Mouse (Mus musculus) intestine, embryonic 14.5 days (tissue): Measurements from ENCODE around the gene Tshb. TPM values are rescaled to one million over a fixed set of nuclear protein-coding genes. Genes with fewer than 3 reads are reported as not detected.

ENCODE experiments used
- ATAC-seq: fragments of 200-750 bp; cut with Nextera tagmentation; replicated peaks from 2 replicates; pipeline ENCODE4 v1.8.0; 2017; ENCODE audit warnings: low read depth, moderate number of reproducible peaks, moderate TSS enrichment, moderate library complexity; ENCODE audit not compliant: low FRiP score, low TSS enrichment
- DNase-seq: peaks from one replicate; pipeline ENCODE4 v3.0.0-alpha.2; 2018; ENCODE audit warnings: low spot score
- H3K27ac ChIP-seq: fragments of 300-500 bp; sonication (generic); 2 replicates; pipeline ENCODE4 v1.5.1; 2014; ENCODE audit warnings: low read depth, mild to moderate bottlenecking, control low read depth
- H3K27me3 ChIP-seq: fragments of 300-500 bp; sonication (generic); replicated peaks from 2 replicates; pipeline ENCODE4 v1.6.1; 2014; ENCODE audit warnings: low read length, control low read depth; ENCODE audit not compliant: control insufficient read depth, insufficient read depth
- H3K36me3 ChIP-seq: fragments of 300-500 bp; sonication (generic); 2 replicates; pipeline ENCODE4 v1.6.1; 2014; ENCODE audit warnings: low read length, control low read depth; ENCODE audit not compliant: control insufficient read depth, insufficient read depth
- H3K4me1 ChIP-seq: fragments of 300-500 bp; sonication (generic); replicated peaks from 2 replicates; pipeline ENCODE4 v1.6.1; 2014; ENCODE audit warnings: low read length, control low read depth, mixed read lengths; ENCODE audit not compliant: control insufficient read depth, insufficient read depth
- H3K4me2 ChIP-seq: fragments of 300-500 bp; sonication (generic); 2 replicates; pipeline ENCODE4 v1.6.1; 2014; ENCODE audit warnings: low read length
- H3K4me3 ChIP-seq: fragments of 300-500 bp; sonication (generic); 2 replicates; pipeline ENCODE4 v1.5.1; 2014; ENCODE audit warnings: low read depth, low read length, control low read depth, mixed read lengths
- H3K9ac ChIP-seq: fragments of 300-500 bp; sonication (generic); 2 replicates; pipeline ENCODE4 v1.6.1; 2014; ENCODE audit warnings: mild to moderate bottlenecking, low read length
- H3K9me3 ChIP-seq: fragments of 300-500 bp; sonication (generic); 2 replicates; pipeline ENCODE4 v1.6.1; 2016; ENCODE audit warnings: low read length, control low read depth; ENCODE audit not compliant: control insufficient read depth
- WGBS: fragments of 180-500 bp; shearing (Covaris S2); extraction: QIAGEN DNeasy Blood & Tissue Kit; methylation state at CpG from one replicate; pipeline ENCODE4 v1.1.7; 2014; 5-methylcytosine and 5-hydroxymethylcytosine counted together
- polyA plus RNA-seq: library from polyadenylated mRNA; unstranded; fragments of >200 nt; fragmentation: Nextera tagmentation; extraction: Ambion mirVana; gene quantifications from 2 replicates; pipeline ENCODE4 v1.2.1, GENCODE M21; 2014

Gene Tshb
- 0.16 and 0.19 TPM in 2 replicates for polyA plus RNA-seq

DNA sequence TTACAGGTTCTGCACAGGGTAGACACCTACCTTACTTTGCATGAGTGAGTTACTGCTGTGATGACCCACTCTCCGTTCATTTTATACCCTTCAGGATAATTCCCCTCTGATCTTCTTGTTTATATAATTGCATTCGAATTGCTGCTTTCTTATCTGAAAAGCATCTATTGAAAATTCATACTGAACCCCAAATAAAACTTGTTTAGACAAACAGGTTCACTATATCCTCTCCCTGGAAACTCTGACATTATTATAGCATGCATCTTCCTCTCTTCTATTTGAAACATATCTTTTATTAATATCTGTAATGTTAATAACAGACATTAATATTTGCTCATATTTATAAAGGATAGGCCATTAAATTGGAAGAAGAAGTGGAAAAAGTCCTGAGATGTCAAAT lies at the start of gene Tshb:
Gene Tshb, minus strand, starts transcription at position 101 of the 400 bp plus-strand sequence.
- Histone ChIP-seq H3K36me3 (no peaks in the 10 kb centered on the region), H3K4me1 (no peaks in the 10 kb centered on the region), H3K4me2 (no peak within 1 kb of the TSS), H3K9ac (no peak within 1 kb of the TSS), H3K9me3 (no peaks in the 10 kb centered on the region), H3K27me3 (no peaks in the 10 kb centered on the region), H3K4me3 (no peak within 1 kb of the TSS), H3K27ac (no peak within 1 kb of the TSS)
- no peak for ATAC-seq
- WGBS: 74% methylated on average over 2 of the region's 2 CpGs
- no peak for DNase-seq

DNA sequence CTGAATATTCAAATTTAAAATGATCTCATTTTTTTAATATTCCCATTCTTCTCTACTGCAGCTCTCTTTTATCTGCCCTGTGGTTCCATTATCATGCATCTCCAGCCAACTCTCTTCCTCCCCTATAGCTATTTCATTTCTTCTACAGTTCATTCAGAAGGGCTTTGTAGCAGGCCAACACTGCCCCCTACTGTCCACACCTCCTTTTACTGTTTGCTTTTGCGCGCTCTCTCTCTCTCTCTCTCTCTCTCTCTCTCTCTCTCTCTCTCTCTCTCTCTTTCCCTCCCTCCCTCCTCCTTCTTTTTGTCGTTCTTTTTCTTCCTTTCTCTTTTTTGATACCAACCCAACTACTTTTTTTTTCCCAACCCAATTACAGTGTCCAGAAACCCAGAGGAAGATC lies 21.4 kb upstream of the Tshb start:
- peak; percentile 85 for DNase-seq
- H3K36me3 ChIP-seq: no peaks in the 10 kb centered on the region
- H3K9me3 ChIP-seq: no peaks in the 10 kb centered on the region
- no peaks in the 10 kb centered on the region for H3K27me3 ChIP-seq
- no peak overlapping the region for H3K4me3 ChIP-seq
- no peak overlapping the region for H3K4me2 ChIP-seq
- H3K9ac ChIP-seq: no peak overlapping the region
- H3K27ac ChIP-seq: no peak overlapping the region
- no peaks in the 10 kb centered on the region for H3K4me1 ChIP-seq
- ATAC-seq: no peak
- WGBS: 3% methylated on average over 3 of the region's 3 CpGs

DNA sequence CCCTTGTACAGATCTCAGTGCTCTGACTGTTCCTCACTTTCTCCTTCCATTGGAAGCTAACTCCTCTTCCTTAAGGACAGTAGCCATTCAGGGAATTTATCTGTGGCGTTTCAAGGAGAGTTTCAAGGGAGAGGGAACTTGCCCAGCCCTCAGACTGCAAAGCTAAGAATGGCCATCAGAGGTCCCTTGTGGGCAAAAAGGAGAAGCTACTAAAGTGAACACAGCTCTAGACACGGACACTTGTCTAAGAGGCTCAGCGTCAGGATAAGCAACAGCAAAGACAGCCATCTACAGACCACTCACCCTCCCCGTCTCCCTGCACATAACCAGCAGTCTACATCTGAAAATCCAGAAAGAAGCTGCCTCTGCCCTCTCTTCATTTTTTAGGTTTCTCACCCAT lies 4.9 kb upstream of the Tshb start:
- no peaks in the 10 kb centered on the region for H3K27me3 ChIP-seq
- WGBS: 39% methylated on average over 4 of the region's 4 CpGs
- H3K9me3 ChIP-seq: no peaks in the 10 kb centered on the region
- no peaks in the 10 kb centered on the region for H3K36me3 ChIP-seq
- DNase-seq: no peak
- no peak overlapping the region for H3K27ac ChIP-seq
- H3K4me3 ChIP-seq: no peak overlapping the region
- H3K4me2 ChIP-seq: no peak overlapping the region
- H3K4me1 ChIP-seq: no peaks in the 10 kb centered on the region
- no peak overlapping the region for H3K9ac ChIP-seq
- no peak for ATAC-seq

DNA sequence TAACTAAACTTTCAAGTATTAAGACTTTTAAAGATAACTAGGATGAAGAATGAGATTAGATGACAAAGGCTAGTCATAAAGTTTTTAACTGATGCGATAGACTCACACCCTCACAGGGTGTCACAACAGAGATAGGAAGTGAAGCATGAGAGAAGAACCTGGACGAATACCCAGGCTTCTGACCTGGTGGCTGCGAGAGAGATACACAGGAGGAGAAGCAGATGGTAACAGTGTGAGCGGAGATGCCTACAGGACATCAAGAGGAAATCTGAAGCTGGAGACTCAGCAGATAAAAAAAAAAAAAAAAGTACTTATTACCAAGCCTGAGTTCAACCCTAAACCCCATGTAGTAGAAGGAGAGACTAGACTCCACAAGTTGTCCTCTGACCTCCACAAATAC lies 9.5 kb downstream of the Tshb start:
- no peak overlapping the region for H3K9ac ChIP-seq
- no peak overlapping the region for H3K4me3 ChIP-seq
- H3K27ac ChIP-seq: no peak overlapping the region
- no peak for DNase-seq
- no peaks in the 10 kb centered on the region for H3K9me3 ChIP-seq
- WGBS: 74% methylated on average over 4 of the region's 4 CpGs
- H3K27me3 ChIP-seq: no peaks in the 10 kb centered on the region
- peaks cover 13% of the 10 kb centered on the region for H3K36me3 ChIP-seq
- H3K4me2 ChIP-seq: no peak overlapping the region
- ATAC-seq: no peak
- H3K4me1 ChIP-seq: no peaks in the 10 kb centered on the region

DNA sequence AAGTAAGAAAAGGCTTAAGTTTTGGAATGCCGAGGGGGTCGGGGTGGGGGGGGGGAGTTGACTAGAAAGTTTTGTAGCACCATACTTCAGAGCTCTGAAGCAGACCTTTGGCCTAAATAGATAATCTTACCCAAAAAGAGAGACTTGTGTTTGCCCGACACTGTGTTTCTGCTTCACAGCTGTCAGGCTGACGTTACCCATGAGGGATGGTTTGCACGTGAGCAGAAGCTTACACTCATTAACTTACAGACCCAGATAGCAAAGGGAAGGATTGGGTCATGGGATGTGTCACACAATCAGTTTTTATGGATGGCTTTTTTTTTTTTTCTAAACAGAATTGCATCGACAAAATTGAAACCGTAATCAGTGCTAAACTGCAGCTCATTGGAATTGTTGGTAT lies 17.7 kb downstream of the Tshb start:
- Histone ChIP-seq H3K4me2 (no peak overlapping the region), H3K27ac (no peak overlapping the region), H3K9ac (no peak overlapping the region), H3K27me3 (no peaks in the 10 kb centered on the region), H3K4me3 (no peak overlapping the region), H3K36me3 (peaks cover 61% of the 10 kb centered on the region), H3K4me1 (no peaks in the 10 kb centered on the region; the same call in 1 of the 2 replicates), H3K9me3 (no peaks in the 10 kb centered on the region)
- 49% methylated on average over 7 of the region's 7 CpGs for WGBS
- ATAC-seq: no peak
- no peak for DNase-seq

DNA sequence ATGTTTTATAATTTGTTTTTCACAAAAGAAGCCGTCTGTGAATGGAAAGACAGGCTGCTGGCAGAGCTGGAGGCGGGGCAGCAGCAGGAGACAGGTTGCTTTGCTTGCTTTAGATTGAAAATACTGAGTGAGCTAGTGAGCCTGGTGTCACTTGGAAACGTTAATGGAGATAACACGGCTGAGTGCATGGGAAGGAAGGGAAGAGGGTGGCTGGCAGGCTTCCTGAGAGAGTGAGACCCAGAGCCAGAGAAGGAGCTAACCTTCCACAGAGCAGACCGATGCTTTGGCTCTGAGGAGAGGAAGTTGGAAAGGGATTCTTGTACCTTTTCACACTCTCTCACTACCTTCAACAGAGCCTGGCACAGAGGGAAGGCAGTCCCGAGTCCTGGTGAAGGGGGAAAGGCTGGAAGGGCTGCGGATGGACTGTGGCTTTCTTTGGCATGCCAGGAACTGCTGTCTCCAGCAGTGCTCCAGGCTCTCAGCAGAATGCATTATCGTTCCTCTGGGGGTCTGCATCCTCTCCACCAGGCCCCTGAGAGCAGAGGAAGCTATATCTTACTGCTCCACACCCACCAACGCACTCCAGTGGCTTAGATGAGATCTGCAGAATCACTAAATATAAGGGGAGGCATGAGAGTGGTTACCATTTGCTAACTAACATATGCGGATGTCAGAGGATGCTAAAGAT lies 18.7 kb downstream of the Tshb start:
- Histone ChIP-seq H3K4me1 (no peaks in the 10 kb centered on the region; the same call in 1 of the 2 replicates), H3K4me2 (no peak overlapping the region), H3K9me3 (no peaks in the 10 kb centered on the region), H3K4me3 (no peak overlapping the region), H3K36me3 (peaks cover 60% of the 10 kb centered on the region), H3K27me3 (no peaks in the 10 kb centered on the region), H3K27ac (no peak overlapping the region; the same call in 1 of the 2 replicates), H3K9ac (no peak overlapping the region)
- 37% methylated on average over 10 of the region's 10 CpGs for WGBS
- ATAC-seq: no peak
- DNase-seq: no peak

DNA sequence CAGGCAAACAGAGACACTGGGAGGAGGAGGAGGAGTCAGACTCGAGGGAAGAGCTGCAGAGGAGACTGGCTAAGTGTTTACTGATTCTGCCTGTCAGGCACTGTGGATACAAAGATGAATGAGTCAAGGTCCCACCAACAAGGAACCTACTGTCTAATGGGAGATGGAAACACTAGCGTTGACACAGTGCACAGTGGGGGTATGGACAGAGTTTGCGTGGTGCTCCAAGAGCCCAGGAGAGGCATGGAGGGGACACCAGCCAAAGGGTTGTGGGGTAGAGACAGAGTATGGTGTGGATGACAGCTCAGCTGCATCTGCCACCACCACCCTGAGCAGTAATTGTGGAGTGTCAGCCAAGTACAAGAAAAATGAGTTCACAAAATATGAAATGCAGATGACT lies 20.1 kb downstream of the Tshb start:
- no peaks in the 10 kb centered on the region; the same call in 1 of the 2 replicates for H3K4me1 ChIP-seq
- no peak overlapping the region for H3K9ac ChIP-seq
- H3K36me3 ChIP-seq: peaks cover 50% of the 10 kb centered on the region
- 42% methylated on average over 3 of the region's 3 CpGs for WGBS
- no peak overlapping the region for H3K27ac ChIP-seq
- H3K27me3 ChIP-seq: no peaks in the 10 kb centered on the region
- no peak overlapping the region for H3K4me2 ChIP-seq
- DNase-seq (no peak), ATAC-seq (no peak)
- H3K9me3 ChIP-seq: no peaks in the 10 kb centered on the region
- no peak overlapping the region for H3K4me3 ChIP-seq

DNA sequence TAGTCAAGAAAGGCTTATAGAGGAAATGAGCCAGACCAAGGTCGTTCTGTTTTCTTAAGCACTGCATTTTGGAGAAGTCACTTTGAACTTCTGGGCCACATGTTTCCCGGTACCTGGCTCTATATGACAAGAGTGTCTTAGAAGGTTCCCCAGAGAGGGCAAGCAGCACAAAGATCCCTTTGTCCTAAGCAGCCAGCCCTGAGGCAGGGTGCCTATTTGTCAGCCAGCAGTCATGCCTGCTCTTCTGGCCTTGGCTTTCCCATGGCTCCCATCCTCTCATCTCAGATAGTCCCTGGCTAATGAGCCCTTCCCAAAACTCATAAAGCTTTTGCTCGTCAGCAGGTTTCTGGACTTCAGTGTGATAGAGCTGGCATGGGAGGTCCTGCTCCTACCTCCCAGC lies 22.3 kb downstream of the Tshb start:
- Histone ChIP-seq H3K4me3 (no peak overlapping the region), H3K4me1 (no peaks in the 10 kb centered on the region; the same call in 1 of the 2 replicates), H3K36me3 (peaks cover 34% of the 10 kb centered on the region), H3K9me3 (no peaks in the 10 kb centered on the region), H3K27me3 (no peaks in the 10 kb centered on the region), H3K4me2 (no peak overlapping the region), H3K9ac (no peak overlapping the region), H3K27ac (no peak overlapping the region)
- ATAC-seq (no peak), DNase-seq (no peak)
- 87% methylated on average over 3 of the region's 3 CpGs for WGBS

DNA sequence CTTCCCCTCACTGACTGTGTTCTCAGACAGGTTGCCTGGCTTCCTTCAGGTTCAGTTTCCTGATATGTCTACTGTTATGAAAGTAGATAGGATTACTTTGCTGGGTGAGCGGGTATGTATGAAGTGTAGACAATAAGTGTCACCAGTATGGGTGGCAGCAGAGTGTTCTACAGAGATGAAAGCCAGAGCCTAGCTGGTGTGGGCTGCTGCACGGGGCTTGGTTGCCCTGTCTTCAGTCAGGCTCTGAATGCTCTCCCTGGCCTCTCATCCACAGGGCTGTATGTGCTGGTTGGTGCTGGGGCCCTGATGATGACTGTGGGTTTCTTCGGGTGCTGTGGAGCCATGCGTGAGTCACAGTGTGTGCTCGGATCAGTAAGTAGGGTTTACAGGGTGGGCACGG lies 25.5 kb downstream of the Tshb start:
- 0 out of 2 replicates have a peak overlapping the region, but pooled peaks have one; percentile 5 for H3K27ac ChIP-seq
- H3K4me1 ChIP-seq: 0 out of 2 replicates have a peak, but pooled peaks cover 3% of the 10 kb centered on the region
- peaks cover 29% of the 10 kb centered on the region for H3K36me3 ChIP-seq
- H3K27me3 ChIP-seq: no peaks in the 10 kb centered on the region
- ATAC-seq (no peak), DNase-seq (no peak)
- no peak overlapping the region for H3K9ac ChIP-seq
- no peak overlapping the region for H3K4me2 ChIP-seq
- no peak overlapping the region for H3K4me3 ChIP-seq
- H3K9me3 ChIP-seq: no peaks in the 10 kb centered on the region
- 65% methylated on average over 6 of the region's 6 CpGs for WGBS
